Mouse (Mus musculus) myocyte (in vitro differentiated cells): ENCODE results near the gene Ltc4s.

Source experiments
- CEBPB ChIP-seq: IDR thresholded peaks from 2 replicates; pipeline ENCODE4 v1.6.1; 2011; ENCODE audit warnings: mild to moderate bottlenecking, moderate library complexity; ENCODE audit not compliant: poor library complexity, insufficient read depth, severe bottlenecking
- E2F4 ChIP-seq: IDR thresholded peaks from one replicate; pipeline ENCODE4 v1.6.1; 2011; ENCODE audit warnings: mild to moderate bottlenecking, control low read depth, moderate library complexity; ENCODE audit not compliant: insufficient read depth
- MAX ChIP-seq: IDR thresholded peaks from one replicate; pipeline ENCODE4 v1.6.1; 2011; ENCODE audit warnings: low read depth, mild to moderate bottlenecking, control low read depth
- MYOD1 ChIP-seq, 3 experiments: IDR thresholded peaks; one replicate each; pipeline ENCODE4 v1.6.1; 2011; ENCODE audit warnings: control low read depth in 2 of 3, low read depth in 2 of 3, mild to moderate bottlenecking in 2 of 3, moderate library complexity in 1 of 3; ENCODE audit not compliant: insufficient read length in 2 of 3, control insufficient read depth in 1 of 3
- MYOG ChIP-seq, 3 experiments: IDR thresholded peaks; one replicate each; pipeline ENCODE4 v1.6.1; 2011; ENCODE audit warnings: control low read depth in 2 of 3, low read depth in 2 of 3, mild to moderate bottlenecking in 2 of 3; ENCODE audit not compliant: insufficient read length in 2 of 3, control insufficient read depth in 1 of 3, insufficient read depth in 1 of 3
- POLR2A ChIP-seq: IDR thresholded peaks from one replicate; pipeline ENCODE4 v1.6.1; 2011; ENCODE audit warnings: low read depth, mild to moderate bottlenecking, control low read depth, moderate library complexity; ENCODE audit not compliant: insufficient read length
- POLR2AphosphoS2 ChIP-seq: IDR thresholded peaks from one replicate; pipeline ENCODE4 v1.6.1; 2011; ENCODE audit warnings: low read depth, control low read depth; ENCODE audit not compliant: insufficient read length
- REST ChIP-seq: IDR thresholded peaks from one replicate; pipeline ENCODE4 v1.6.1; 2011; ENCODE audit warnings: mild to moderate bottlenecking, control low read depth, moderate library complexity; ENCODE audit not compliant: insufficient read depth, insufficient read length
- SRF ChIP-seq: IDR thresholded peaks from one replicate; pipeline ENCODE4 v1.6.1; 2011; ENCODE audit warnings: low read depth; ENCODE audit not compliant: control insufficient read depth, insufficient read length
- TCF12 ChIP-seq: IDR thresholded peaks from one replicate; pipeline ENCODE4 v1.6.1; 2011; ENCODE audit warnings: mild to moderate bottlenecking, control low read depth; ENCODE audit not compliant: poor library complexity, insufficient read depth, severe bottlenecking
- TCF3 ChIP-seq: IDR thresholded peaks from one replicate; pipeline ENCODE4 v1.6.1; 2011; ENCODE audit warnings: low read depth, control low read depth; ENCODE audit not compliant: insufficient read length
- USF1 ChIP-seq: IDR thresholded peaks from one replicate; pipeline ENCODE4 v1.6.1; 2011; ENCODE audit warnings: low read depth, mild to moderate bottlenecking, control low read depth, moderate library complexity

DNA sequence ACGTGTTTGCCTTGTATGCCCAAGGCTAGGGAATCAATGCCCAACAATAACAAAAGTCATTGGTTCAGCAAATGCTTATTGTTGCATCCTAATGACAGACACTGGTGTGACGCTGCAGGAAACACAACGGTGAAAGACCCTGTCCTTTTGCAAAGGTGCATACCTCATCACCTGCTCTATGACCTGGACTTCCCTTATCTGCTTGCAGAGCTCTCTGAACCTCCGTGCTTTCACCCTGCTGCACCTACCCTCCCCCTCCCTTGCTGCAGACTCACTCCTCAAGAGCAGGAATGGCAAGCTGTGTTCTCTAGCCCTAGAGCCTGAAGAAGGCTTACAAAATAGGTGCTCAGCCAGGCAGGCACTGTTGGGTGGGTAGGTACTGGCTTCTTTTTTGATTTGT lies 43.6 kb downstream of the Ltc4s start:
- TF ChIP-seq USF1 (no peak), MAX (no peak), POLR2A (no peak), MYOD1 (IDR thresholded peaks at IDR 0.05; ENCODE audit: control insufficient read depth in 1 of 3, insufficient read length in 2 of 3, low read depth in 2 of 3) (no peak), TCF3 (no peak), REST (no peak), TCF12 (no peak), CEBPB (no peak), POLR2AphosphoS2 (peak; percentile 26), E2F4 (no peak), MYOG (IDR thresholded peaks at IDR 0.05; ENCODE audit: control insufficient read depth in 1 of 3, insufficient read depth in 1 of 3, insufficient read length in 2 of 3, low read depth in 2 of 3) (no peak), SRF (no peak)
